Mouse (Mus musculus): ENCODE results near the gene Fars2. TPM values are rescaled to one million over a fixed set of nuclear protein-coding genes. Genes with fewer than 3 reads are reported as not detected.

Fars2 gene
- polyA plus RNA-seq, 1 experiment from 2014 or later: 46.3 TPM

DNA sequence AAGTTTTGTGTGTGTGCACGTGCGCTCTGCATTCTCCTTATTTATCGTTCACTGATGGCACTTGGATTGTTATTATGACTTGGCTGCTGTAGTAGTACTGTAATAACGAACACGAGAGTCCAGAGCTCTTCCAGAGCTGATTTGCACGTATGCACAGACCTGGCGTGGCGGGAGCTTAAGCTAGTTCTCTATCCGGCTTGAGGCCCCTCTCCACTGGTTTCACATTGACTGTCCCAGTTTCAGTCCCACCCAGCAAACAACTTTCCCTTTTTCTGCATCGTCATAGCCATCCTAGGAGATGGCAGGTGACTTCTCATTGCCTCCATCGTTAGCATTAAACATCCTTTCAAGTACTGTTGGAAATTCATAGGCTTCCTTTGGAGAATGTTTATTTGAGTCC, 252.2 kb downstream of the Fars2 start:
- Histone ChIP-seq H3K9ac (no peak overlapping the region), H3K36me3 (no peaks in the 10 kb centered on the region), H3K4me3 (no peak overlapping the region), H3K9me3 (replicated peaks) (no peaks in the 10 kb centered on the region), H3K4me2 (no peak overlapping the region), H3K4me1 (replicated peaks) (no peaks in the 10 kb centered on the region; the same call in 1 of the 2 replicates), H3K27me3 (replicated peaks) (no peaks in the 10 kb centered on the region), H3K27ac (ENCODE audit: poor library complexity, severe bottlenecking) (no peak overlapping the region)
- 84% methylated on average over 11 of the region's 11 CpGs for WGBS
- no peak for ATAC-seq (ENCODE audit: insufficient number of reproducible peaks, low FRiP score)

DNA sequence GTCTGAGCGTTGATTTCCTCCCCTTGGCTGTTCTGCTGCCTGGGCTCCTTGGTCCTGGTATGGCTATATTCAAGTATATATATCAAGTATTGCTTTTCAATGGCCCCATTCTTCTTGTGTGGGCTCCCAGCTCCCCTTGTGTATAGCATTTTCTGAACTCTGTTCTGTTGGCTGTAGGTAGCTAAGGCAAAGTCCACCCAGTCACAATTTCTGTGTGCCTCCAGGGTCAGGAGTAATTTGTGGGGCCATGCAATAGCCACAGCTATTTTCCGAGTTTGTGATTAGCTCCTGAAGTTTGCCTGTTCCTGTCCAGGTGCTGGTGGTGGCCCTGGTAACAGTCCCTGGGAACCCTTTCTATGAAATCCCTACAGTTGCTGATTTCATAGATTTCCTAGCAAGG, 266.0 kb downstream of the Fars2 start:
- H3K9me3 ChIP-seq (replicated peaks): no peaks in the 10 kb centered on the region
- H3K27ac ChIP-seq (ENCODE audit: poor library complexity, severe bottlenecking): no peak overlapping the region
- H3K4me3 ChIP-seq: no peak overlapping the region
- 50% methylated on average over 2 of the region's 2 CpGs for WGBS
- no peaks in the 10 kb centered on the region for H3K27me3 ChIP-seq (replicated peaks)
- ATAC-seq (ENCODE audit: insufficient number of reproducible peaks, low FRiP score): no peak
- no peak overlapping the region for H3K9ac ChIP-seq
- no peaks in the 10 kb centered on the region for H3K4me1 ChIP-seq (replicated peaks)
- H3K4me2 ChIP-seq: no peak overlapping the region
- H3K36me3 ChIP-seq: no peaks in the 10 kb centered on the region

DNA sequence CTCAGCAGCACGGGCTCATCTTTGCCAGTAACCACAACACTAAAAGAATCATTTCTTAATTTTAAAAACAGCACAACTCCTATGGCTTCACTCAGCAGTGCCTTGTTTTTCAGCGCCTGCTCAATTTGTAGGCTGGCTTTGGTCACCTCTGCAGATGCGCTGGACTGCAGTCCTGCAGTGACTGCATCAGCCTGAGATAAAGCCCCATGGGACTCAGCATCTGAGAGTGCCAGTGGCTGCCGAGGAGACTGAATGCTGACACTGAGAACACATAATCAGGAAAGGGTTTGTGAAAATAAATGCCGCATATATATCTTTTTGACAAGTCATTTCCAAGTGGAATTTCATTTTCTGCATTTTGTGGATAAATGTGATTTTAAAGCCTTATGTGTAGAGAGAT, 268.9 kb downstream of the Fars2 start:
- Histone ChIP-seq H3K36me3 (no peaks in the 10 kb centered on the region), H3K27ac (ENCODE audit: poor library complexity, severe bottlenecking) (no peak overlapping the region), H3K9ac (no peak overlapping the region), H3K9me3 (replicated peaks) (no peaks in the 10 kb centered on the region), H3K4me1 (replicated peaks) (peaks cover 8% of the 10 kb centered on the region), H3K27me3 (replicated peaks) (no peaks in the 10 kb centered on the region), H3K4me3 (no peak overlapping the region), H3K4me2 (no peak overlapping the region)
- WGBS: 63% methylated on average over 5 of the region's 5 CpGs
- no peak for ATAC-seq (ENCODE audit: insufficient number of reproducible peaks, low FRiP score)

DNA sequence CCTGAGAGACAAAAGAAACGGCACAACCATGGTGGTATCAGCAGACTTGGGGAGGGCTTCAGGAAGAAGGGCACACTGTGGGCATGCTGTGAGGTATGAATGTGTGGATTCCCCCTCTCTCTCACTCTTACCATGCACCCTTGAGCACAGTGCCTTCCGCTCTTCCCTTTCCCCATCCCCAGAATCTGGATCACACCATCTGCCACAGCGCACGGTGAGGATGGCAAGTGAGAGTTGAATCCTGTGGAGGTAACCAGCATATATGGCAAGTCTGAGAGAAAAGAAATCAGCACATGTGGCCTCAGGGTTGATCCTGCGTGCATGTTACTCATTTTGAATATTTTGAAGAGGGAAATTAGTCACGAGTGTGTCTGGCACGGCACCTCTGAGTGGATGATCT, 274.7 kb downstream of the Fars2 start:
- Histone ChIP-seq H3K4me3 (no peak overlapping the region), H3K4me1 (replicated peaks) (peaks cover 8% of the 10 kb centered on the region), H3K9me3 (replicated peaks) (no peaks in the 10 kb centered on the region), H3K36me3 (no peaks in the 10 kb centered on the region), H3K4me2 (no peak overlapping the region), H3K27ac (ENCODE audit: poor library complexity, severe bottlenecking) (no peak overlapping the region), H3K27me3 (replicated peaks) (no peaks in the 10 kb centered on the region), H3K9ac (no peak overlapping the region)
- no peak for ATAC-seq (ENCODE audit: insufficient number of reproducible peaks, low FRiP score)
- WGBS: 90% methylated on average over 7 of the region's 7 CpGs

DNA sequence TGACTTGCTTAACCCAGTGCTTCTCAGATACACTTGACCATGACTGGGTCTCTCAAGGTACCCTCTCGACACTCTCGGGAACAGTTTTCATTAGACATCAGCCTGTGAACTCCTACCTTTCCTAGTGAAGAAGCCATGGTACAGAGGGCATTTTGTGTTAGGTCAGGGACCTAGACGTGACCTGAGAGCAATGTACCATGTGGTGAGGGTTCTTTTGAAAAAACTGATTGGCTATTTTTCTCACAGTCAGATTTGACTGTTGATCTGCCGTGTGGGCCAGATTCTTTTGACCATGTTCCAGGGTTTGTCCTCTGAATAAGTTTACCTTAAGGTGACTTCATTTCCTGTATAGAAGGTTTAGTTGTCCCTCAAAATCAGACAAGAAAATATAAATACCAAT, 275.5 kb downstream of the Fars2 start:
- no peaks in the 10 kb centered on the region for H3K27me3 ChIP-seq (replicated peaks)
- no peak for ATAC-seq (ENCODE audit: insufficient number of reproducible peaks, low FRiP score)
- WGBS: 83% methylated on average over 4 of the region's 4 CpGs

DNA sequence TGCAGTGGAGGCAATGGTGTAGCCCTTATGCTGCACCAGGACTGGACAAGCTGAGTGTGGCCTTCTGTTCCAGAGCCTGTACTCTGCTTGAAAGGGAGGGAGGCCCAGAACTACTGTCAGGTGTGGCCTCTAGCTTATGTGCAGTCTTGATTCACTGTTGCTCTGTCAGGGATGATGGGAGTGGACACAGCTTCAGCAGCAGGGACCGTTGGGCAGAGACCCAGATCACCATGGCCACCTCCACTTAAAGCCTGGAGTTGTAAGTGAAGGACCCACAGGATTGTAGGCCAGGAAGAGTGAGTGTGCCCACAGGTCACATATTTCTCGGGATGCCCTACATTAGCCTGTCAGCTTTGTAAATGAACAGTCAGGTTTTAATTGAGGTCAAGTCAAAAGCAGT, 283.8 kb downstream of the Fars2 start:
- Histone ChIP-seq H3K27me3 (replicated peaks) (no peaks in the 10 kb centered on the region), H3K9ac (no peak overlapping the region), H3K4me1 (replicated peaks) (no peaks in the 10 kb centered on the region), H3K4me3 (no peak overlapping the region), H3K27ac (ENCODE audit: poor library complexity, severe bottlenecking) (no peak overlapping the region), H3K9me3 (replicated peaks) (0 out of 2 replicates have a peak, but pooled peaks cover 4% of the 10 kb centered on the region), H3K36me3 (no peaks in the 10 kb centered on the region), H3K4me2 (no peak overlapping the region)
- WGBS: 76% methylated on average over 2 of the region's 2 CpGs
- ATAC-seq (ENCODE audit: insufficient number of reproducible peaks, low FRiP score): no peak

More for the DNA sequence above, 275.5 kb downstream of the Fars2 start:
- H3K4me1 ChIP-seq (replicated peaks): peaks cover 8% of the 10 kb centered on the region
- H3K36me3 ChIP-seq: no peaks in the 10 kb centered on the region
- no peaks in the 10 kb centered on the region for H3K9me3 ChIP-seq (replicated peaks)
- no peak overlapping the region for H3K4me3 ChIP-seq
- no peak overlapping the region for H3K27ac ChIP-seq (ENCODE audit: poor library complexity, severe bottlenecking)
- no peak overlapping the region for H3K9ac ChIP-seq
- no peak overlapping the region for H3K4me2 ChIP-seq

DNA sequence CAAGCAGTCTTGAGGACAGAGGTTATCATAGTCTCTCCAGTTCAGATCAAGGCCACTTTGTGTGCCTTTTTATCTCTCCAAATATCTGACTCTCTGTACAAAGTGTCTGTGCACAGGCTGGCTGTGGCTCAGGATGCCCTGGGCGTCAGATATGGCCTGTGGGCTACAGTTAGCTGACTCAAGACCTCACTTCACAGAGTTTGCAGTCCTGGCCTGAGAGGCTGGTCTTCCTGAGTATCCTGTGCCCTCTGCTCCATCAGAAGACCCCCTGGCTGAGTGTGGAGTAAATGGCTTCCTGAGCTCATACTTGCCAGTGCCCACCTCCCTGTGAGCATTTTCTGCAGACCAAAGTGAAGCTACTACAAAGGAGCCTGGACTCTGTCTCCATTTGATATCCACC, 296.1 kb downstream of the Fars2 start:
- no peaks in the 10 kb centered on the region for H3K9me3 ChIP-seq (replicated peaks)

DNA sequence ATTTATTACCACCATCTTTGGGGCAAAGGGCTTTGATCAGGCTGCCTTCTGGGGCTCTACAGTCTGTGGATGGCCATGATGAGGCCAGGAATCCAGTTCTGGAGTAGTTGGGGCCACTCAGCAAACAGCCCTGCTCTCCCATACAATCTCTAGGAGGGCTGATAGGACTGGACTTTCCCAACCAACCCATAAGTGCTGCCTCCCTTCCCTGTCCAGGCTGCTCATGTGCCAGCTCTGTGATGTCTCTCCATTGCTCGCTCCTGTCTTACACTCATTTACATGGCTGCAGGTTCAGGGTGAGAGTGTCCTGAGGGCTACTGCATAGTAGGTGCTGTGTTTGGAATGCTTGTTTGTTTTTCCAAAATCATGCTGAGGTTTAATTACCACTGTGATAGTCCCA, 298.0 kb downstream of the Fars2 start:
- ATAC-seq (ENCODE audit: insufficient number of reproducible peaks, low FRiP score): no peak
- no peaks in the 10 kb centered on the region for H3K27me3 ChIP-seq (replicated peaks)
- WGBS: 93% methylated on average over 1 of the region's 1 CpGs

More for the DNA sequence above, 296.1 kb downstream of the Fars2 start:
- Histone ChIP-seq H3K27ac (ENCODE audit: poor library complexity, severe bottlenecking) (no peak overlapping the region), H3K36me3 (no peaks in the 10 kb centered on the region), H3K4me1 (replicated peaks) (peaks cover 20% of the 10 kb centered on the region), H3K4me2 (no peak overlapping the region), H3K27me3 (replicated peaks) (no peaks in the 10 kb centered on the region), H3K9ac (no peak overlapping the region), H3K4me3 (no peak overlapping the region)
- ATAC-seq (ENCODE audit: insufficient number of reproducible peaks, low FRiP score): no peak
- WGBS: 74% methylated on average over 1 of the region's 1 CpGs

DNA sequence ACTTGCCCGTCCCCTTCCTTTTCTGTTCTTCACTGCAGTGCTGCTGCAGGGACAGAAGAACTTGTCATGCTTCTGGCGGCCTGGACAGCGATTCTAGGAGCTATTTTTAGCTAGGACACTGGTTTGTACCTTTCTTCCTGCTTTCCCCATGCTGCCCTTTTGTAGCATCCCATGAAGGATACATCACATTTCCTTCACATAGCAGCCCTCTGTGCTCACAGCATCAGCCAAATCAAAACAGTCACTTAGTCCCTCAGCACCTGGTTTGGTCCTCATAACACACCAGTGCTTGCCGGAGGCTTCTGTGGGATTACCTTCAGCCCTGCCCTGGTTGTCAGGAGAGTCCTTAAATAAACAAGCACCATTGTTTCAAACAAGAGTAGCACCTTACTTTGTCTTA, 299.3 kb downstream of the Fars2 start:
- Histone ChIP-seq H3K4me1 (replicated peaks) (peaks cover 21% of the 10 kb centered on the region), H3K4me2 (no peak overlapping the region; the same call in 1 of the 2 replicates), H3K4me3 (no peak overlapping the region), H3K36me3 (no peaks in the 10 kb centered on the region), H3K27me3 (replicated peaks) (no peaks in the 10 kb centered on the region), H3K27ac (ENCODE audit: poor library complexity, severe bottlenecking) (no peak overlapping the region), H3K9ac (no peak overlapping the region), H3K9me3 (replicated peaks) (no peaks in the 10 kb centered on the region)
- WGBS: 35% methylated on average over 4 of the region's 4 CpGs
- no peak for ATAC-seq (ENCODE audit: insufficient number of reproducible peaks, low FRiP score)

More for the DNA sequence above, 298.0 kb downstream of the Fars2 start:
- H3K27ac ChIP-seq (ENCODE audit: poor library complexity, severe bottlenecking): no peak overlapping the region
- H3K4me1 ChIP-seq (replicated peaks): peaks cover 20% of the 10 kb centered on the region
- no peak overlapping the region for H3K9ac ChIP-seq
- H3K36me3 ChIP-seq: no peaks in the 10 kb centered on the region
- no peak overlapping the region for H3K4me2 ChIP-seq
- H3K4me3 ChIP-seq: no peak overlapping the region
- no peaks in the 10 kb centered on the region for H3K9me3 ChIP-seq (replicated peaks)

DNA sequence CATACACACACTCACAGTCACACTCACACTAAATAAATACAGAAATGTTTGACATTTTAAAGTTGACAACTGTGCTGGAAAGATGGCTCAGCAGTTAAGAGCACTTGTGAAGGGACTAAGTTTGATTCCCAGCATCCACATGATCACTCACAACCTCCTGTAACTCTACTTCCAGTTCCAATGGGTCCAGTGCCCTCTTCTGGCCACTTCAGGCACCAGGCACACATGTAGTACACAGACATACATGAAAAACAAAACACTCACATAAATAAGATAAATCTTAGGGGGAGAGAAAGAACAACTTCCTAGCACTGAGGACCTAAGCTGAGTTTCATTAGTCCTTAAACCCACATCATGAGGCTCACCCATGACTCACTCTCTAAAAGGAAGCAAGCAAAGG, 302.1 kb downstream of the Fars2 start:
- 0 out of 2 replicates have a peak, but pooled peaks cover 3% of the 10 kb centered on the region for H3K9me3 ChIP-seq (replicated peaks)
- no peak for ATAC-seq (ENCODE audit: insufficient number of reproducible peaks, low FRiP score)
- no peak overlapping the region for H3K9ac ChIP-seq
- no peak overlapping the region for H3K27ac ChIP-seq (ENCODE audit: poor library complexity, severe bottlenecking)
- no peaks in the 10 kb centered on the region for H3K36me3 ChIP-seq
- H3K4me3 ChIP-seq: no peak overlapping the region
- H3K27me3 ChIP-seq (replicated peaks): no peaks in the 10 kb centered on the region
- peaks cover 27% of the 10 kb centered on the region for H3K4me1 ChIP-seq (replicated peaks)
- H3K4me2 ChIP-seq: no peak overlapping the region

DNA sequence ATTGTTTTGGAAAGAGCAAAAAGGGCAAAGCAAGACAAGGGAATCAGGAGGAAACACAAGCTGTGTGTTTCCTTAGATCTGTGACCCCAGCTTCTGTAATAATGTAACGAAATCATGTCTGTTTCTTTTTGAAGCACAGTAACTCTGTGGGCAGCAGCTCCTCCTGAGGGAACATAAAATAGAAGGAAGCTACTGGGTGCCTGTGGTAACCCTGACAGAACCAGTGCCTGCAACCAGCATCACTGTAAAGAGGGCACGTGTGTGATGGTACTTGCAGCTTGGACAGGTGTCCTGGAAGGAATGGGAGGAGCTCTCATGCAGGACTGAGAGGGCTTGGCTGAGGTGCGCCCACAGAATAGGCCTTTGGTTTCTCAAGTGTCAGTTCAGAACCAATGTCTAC, 305.2 kb downstream of the Fars2 start:
- no peaks in the 10 kb centered on the region for H3K36me3 ChIP-seq
- H3K9ac ChIP-seq: no peak overlapping the region
- 0 out of 2 replicates have a peak, but pooled peaks cover 4% of the 10 kb centered on the region for H3K9me3 ChIP-seq (replicated peaks)
- H3K4me3 ChIP-seq: no peak overlapping the region
- no peak for ATAC-seq (ENCODE audit: insufficient number of reproducible peaks, low FRiP score)
- peaks cover 13% of the 10 kb centered on the region; the same call in 1 of the 2 replicates for H3K4me1 ChIP-seq (replicated peaks)
- WGBS: 68% methylated on average over 3 of the region's 3 CpGs
- no peaks in the 10 kb centered on the region for H3K27me3 ChIP-seq (replicated peaks)
- no peak overlapping the region for H3K4me2 ChIP-seq
- H3K27ac ChIP-seq (ENCODE audit: poor library complexity, severe bottlenecking): no peak overlapping the region

Measured in heart, embryonic 12.5 days (tissue).